Mouse (Mus musculus): Measurements from ENCODE around the gene Xpot. TPM values are rescaled to one million over a fixed set of nuclear protein-coding genes. Genes with fewer than 3 reads are reported as not detected.

The Xpot gene
- polyA plus RNA-seq, 1 experiment = 24.8 TPM

DNA sequence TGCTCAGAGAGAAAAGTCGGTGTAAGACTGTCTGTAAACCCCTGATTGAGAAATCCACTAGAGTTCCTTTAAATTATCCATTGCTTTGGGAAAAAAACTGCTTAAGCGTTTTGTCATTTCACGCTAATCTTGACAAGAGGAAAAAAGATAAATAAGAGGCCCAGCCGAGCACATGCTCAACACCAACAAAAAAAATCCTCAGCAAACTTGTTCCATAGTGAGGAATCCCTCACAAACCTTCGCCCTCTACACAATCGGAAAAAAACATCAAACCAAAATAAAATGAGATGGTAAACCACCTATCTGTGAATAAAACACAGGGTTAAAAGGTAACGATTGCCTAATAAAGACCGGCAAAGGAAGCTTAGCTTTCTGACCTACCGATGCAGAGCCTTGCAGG is 1.1 kb downstream of the Xpot start:
- Histone ChIP-seq H3K4me1 (peaks cover 37% of the 10 kb centered on the region), H3K4me3 (replicated peaks) (peak overlapping the region; percentile 96), H3K9me3 (no peaks in the 10 kb centered on the region), H3K27me3 (replicated peaks) (no peaks in the 10 kb centered on the region), H3K36me3 (replicated peaks; ENCODE audit: low read length) (peaks cover 37% of the 10 kb centered on the region)
- TF ChIP-seq FLI1 (IDR thresholded peaks at IDR 0.05; ENCODE audit: low read length) (no peak), GATA1 (IDR thresholded peaks at IDR 0.05; ENCODE audit: borderline replicate concordance, low read length) (no peak)

DNA sequence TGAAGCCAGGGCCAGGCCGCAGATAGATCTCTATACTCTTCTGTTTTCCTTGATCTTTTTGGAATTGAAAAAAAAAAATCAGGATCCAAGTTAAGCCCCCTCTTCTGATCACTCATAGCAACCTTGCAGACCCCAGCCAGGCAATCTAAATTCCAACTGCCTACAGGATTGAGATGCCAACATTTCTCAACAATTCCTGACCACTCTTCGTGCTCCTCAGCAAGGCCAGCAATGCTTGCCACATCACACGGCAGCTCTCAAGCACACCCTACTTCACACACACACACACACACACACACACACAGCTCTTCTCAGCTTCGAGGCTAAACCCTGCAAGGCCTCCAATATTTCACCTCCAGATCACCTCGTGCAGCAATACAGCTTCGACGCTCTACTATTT is 2.5 kb downstream of the Xpot start:
- TF ChIP-seq GATA1 (IDR thresholded peaks at IDR 0.05; ENCODE audit: borderline replicate concordance, low read length) = no peak
- no peak for TF ChIP-seq FLI1 (IDR thresholded peaks at IDR 0.05; ENCODE audit: low read length)
- peaks cover 28% of the 10 kb centered on the region for H3K4me1 ChIP-seq
- H3K9me3 ChIP-seq = no peaks in the 10 kb centered on the region
- peaks cover 50% of the 10 kb centered on the region for H3K36me3 ChIP-seq (replicated peaks; ENCODE audit: low read length)
- H3K27me3 ChIP-seq (replicated peaks) = no peaks in the 10 kb centered on the region
- H3K4me3 ChIP-seq (replicated peaks) = no peak overlapping the region

GRCm38 (mm10) chr10:121622431-121622830 is 3.7 kb downstream of the Xpot start:
- Histone ChIP-seq H3K4me1 (peaks cover 19% of the 10 kb centered on the region), H3K9me3 (no peaks in the 10 kb centered on the region), H3K36me3 (replicated peaks; ENCODE audit: low read length) (peaks cover 62% of the 10 kb centered on the region), H3K4me3 (replicated peaks) (no peak overlapping the region), H3K27me3 (replicated peaks) (no peaks in the 10 kb centered on the region)
- TF ChIP-seq GATA1 (IDR thresholded peaks at IDR 0.05; ENCODE audit: borderline replicate concordance, low read length) (no peak), FLI1 (IDR thresholded peaks at IDR 0.05; ENCODE audit: low read length) (no peak)

DNA sequence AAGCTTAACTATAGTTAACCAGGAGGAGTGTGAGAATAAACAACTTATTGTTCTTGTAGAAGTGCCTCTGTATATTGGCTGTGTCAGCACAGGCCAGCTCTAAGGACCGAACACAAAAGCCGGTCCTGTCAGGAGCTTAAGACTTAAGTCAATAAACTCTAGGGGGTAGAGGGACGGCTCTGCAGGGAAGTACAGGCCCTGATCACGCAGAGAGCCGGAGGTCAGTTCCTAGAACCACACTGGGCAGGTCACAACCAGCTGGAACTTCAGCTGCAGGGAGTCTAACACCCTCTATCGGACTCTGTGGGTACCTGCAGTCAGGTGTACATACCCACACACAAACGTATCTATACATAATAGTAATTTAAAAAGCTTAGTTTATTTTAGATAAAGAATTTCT is 10.2 kb downstream of the Xpot start:
- H3K9me3 ChIP-seq = no peaks in the 10 kb centered on the region
- TF ChIP-seq FLI1 (IDR thresholded peaks at IDR 0.05; ENCODE audit: low read length) = no peak
- peaks cover 13% of the 10 kb centered on the region for H3K4me1 ChIP-seq
- H3K4me3 ChIP-seq (replicated peaks) = no peak overlapping the region
- H3K27me3 ChIP-seq (replicated peaks) = no peaks in the 10 kb centered on the region
- peaks cover 96% of the 10 kb centered on the region for H3K36me3 ChIP-seq (replicated peaks; ENCODE audit: low read length)

DNA sequence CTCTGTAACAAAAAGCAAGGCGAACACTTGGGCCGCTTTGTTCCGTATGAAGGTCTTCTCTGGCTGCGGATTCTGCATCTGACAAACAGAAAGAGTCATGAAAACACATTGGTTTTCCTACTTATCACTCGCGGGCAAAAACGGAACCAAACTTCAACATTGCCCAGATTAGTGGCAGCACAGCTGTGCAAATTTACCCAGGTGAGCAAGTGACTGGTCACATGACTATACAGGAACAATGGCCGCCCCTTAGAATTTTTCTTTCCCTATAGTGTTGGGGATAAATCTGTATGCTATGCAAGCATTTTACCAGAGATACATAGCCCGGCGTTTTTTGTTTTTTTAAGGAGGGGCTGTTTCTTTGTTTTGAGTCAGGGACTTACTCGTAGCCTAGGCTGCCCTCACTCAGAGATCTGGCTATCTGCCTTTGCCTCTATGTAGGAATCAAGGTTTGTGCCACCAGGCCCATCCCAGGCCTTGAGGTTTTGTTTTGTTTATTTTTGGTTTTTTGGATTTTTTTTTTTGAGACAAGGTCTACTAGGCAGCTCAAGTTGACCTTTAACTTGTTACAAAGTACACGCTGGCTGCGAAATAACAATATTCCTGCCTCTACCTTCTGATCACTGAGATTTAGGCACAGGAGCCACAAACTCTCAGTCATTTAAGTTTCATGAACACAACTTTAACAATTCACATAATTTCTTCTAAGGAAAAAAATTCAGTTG is 10.8 kb downstream of the Xpot start:
- TF ChIP-seq FLI1 (IDR thresholded peaks at IDR 0.05; ENCODE audit: low read length) (no peak), GATA1 (IDR thresholded peaks at IDR 0.05; ENCODE audit: borderline replicate concordance, low read length) (no peak)
- Histone ChIP-seq H3K27me3 (replicated peaks) (no peaks in the 10 kb centered on the region), H3K4me3 (replicated peaks) (no peak overlapping the region), H3K36me3 (replicated peaks; ENCODE audit: low read length) (peaks cover 96% of the 10 kb centered on the region), H3K4me1 (peaks cover 20% of the 10 kb centered on the region), H3K9me3 (no peaks in the 10 kb centered on the region)

GRCm38 (mm10) chr10:121613570-121613969 is 12.6 kb downstream of the Xpot start:
- H3K27me3 ChIP-seq (replicated peaks) = no peaks in the 10 kb centered on the region
- H3K36me3 ChIP-seq (replicated peaks; ENCODE audit: low read length) = peaks cover 97% of the 10 kb centered on the region
- H3K9me3 ChIP-seq = 0 out of 2 replicates have a peak, but pooled peaks cover 2% of the 10 kb centered on the region
- peaks cover 22% of the 10 kb centered on the region for H3K4me1 ChIP-seq
- TF ChIP-seq GATA1 (IDR thresholded peaks at IDR 0.05; ENCODE audit: borderline replicate concordance, low read length) (no peak), FLI1 (IDR thresholded peaks at IDR 0.05; ENCODE audit: low read length) (no peak)
- no peak overlapping the region for H3K4me3 ChIP-seq (replicated peaks)

- Histone ChIP-seq H3K4me3 (replicated peaks) (no peak overlapping the region), H3K4me1 (peaks cover 22% of the 10 kb centered on the region), H3K9me3 (0 out of 2 replicates have a peak, but pooled peaks cover 2% of the 10 kb centered on the region), H3K27me3 (replicated peaks) (no peaks in the 10 kb centered on the region), H3K36me3 (replicated peaks; ENCODE audit: low read length) (peaks cover 97% of the 10 kb centered on the region)
- TF ChIP-seq GATA1 (IDR thresholded peaks at IDR 0.05; ENCODE audit: borderline replicate concordance, low read length) (no peak), FLI1 (IDR thresholded peaks at IDR 0.05; ENCODE audit: low read length) (no peak)
Measured at GRCm38 (mm10) chr10:121612448-121612847, 13.7 kb downstream of the Xpot start.

GRCm38 (mm10) chr10:121611587-121611986 is 14.5 kb downstream of the Xpot start:
- H3K27me3 ChIP-seq (replicated peaks) = no peaks in the 10 kb centered on the region
- H3K4me3 ChIP-seq (replicated peaks) = no peak overlapping the region
- TF ChIP-seq GATA1 (IDR thresholded peaks at IDR 0.05; ENCODE audit: borderline replicate concordance, low read length) (no peak), FLI1 (IDR thresholded peaks at IDR 0.05; ENCODE audit: low read length) (no peak)
- 0 out of 2 replicates have a peak, but pooled peaks cover 2% of the 10 kb centered on the region for H3K9me3 ChIP-seq
- peaks cover 97% of the 10 kb centered on the region for H3K36me3 ChIP-seq (replicated peaks; ENCODE audit: low read length)
- peaks cover 22% of the 10 kb centered on the region for H3K4me1 ChIP-seq

GRCm38 (mm10) chr10:121608177-121608576 is 18.0 kb downstream of the Xpot start:
- no peaks in the 10 kb centered on the region for H3K27me3 ChIP-seq (replicated peaks)
- peaks cover 98% of the 10 kb centered on the region for H3K36me3 ChIP-seq (replicated peaks; ENCODE audit: low read length)
- H3K4me3 ChIP-seq (replicated peaks) = no peak overlapping the region
- peaks cover 29% of the 10 kb centered on the region for H3K4me1 ChIP-seq
- peaks cover 8% of the 10 kb centered on the region; the same call in 1 of the 2 replicates for H3K9me3 ChIP-seq
- TF ChIP-seq GATA1 (IDR thresholded peaks at IDR 0.05; ENCODE audit: borderline replicate concordance, low read length) = no peak
- no peak for TF ChIP-seq FLI1 (IDR thresholded peaks at IDR 0.05; ENCODE audit: low read length)

DNA sequence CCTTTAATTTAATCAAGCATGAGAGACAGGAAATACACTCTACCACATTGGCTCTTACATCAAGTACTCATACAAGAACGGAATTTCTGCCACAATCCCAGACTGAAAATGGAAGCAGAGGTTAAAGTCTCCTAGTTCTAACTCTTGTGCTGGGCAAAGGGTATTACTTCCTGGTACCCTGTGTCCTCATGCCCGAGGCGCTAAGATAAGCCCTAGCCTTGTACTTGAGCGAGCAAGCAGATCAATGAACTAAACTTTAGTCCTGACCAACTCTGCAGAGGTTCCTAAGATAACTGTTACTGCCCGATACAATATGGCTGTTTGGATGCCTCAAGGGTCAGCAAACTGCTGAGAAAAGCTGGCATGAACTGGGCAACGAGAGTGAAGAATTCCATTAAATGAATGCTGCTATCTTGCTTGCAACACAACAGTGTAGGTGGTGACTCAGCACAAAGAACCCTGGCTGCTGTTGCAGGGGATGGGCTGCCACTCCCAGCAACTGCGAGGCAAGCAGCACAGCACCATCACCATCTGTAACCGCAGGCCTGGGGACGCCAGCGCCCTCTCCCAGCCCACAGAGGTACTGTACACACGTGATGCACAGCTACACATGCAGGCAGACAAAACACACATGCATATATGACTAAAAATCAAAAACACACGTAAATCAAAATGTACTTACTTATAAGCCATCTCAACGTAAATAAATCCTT is 21.3 kb downstream of the Xpot start:
- H3K4me1 ChIP-seq = peaks cover 13% of the 10 kb centered on the region
- peaks cover 100% of the 10 kb centered on the region for H3K36me3 ChIP-seq (replicated peaks; ENCODE audit: low read length)
- H3K4me3 ChIP-seq (replicated peaks) = peak overlapping the region; percentile 72
- TF ChIP-seq GATA1 (IDR thresholded peaks at IDR 0.05; ENCODE audit: borderline replicate concordance, low read length) (no peak), FLI1 (IDR thresholded peaks at IDR 0.05; ENCODE audit: low read length) (no peak)
- H3K27me3 ChIP-seq (replicated peaks) = no peaks in the 10 kb centered on the region
- peaks cover 8% of the 10 kb centered on the region; the same call in 1 of the 2 replicates for H3K9me3 ChIP-seq
